ENCODE assay signal across 8 mouse cellular contexts in the genomic region with DNA sequence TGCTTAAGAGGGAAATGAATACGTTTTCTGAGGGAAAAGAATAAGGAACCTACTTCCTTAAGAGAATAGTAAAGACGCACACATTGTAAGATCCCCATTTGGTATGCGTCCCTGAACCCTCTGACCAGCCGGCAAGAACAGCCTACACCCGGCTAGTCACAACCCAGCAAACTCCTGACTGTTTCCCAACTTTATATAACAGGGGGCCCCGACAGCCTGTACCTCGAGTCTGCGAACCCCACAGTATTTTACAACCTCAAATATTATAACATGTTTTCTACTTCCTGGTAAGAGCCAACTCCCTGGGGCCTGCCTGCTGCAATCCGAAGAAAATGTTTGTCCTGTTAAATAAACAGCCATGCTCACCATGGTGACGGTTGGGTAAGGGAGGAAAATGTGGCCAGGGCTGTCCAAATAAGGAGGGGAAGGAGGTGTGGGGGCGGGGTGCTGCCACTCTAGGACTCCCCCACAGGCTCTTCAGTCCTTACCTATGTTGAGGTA. TPM values are rescaled to one million over a fixed set of nuclear protein-coding genes. Genes with fewer than 3 reads are reported as not detected.
DNase-seq lines count a peak whose midpoint lies in the region; ATAC-seq and TF ChIP-seq lines count a peak whose summit lies in the region.

No protein-coding gene starts in this region.

- no peaks in the 10 kb centered on the region for H3K9me3 ChIP-seq in heart, embryonic 11.5 days (replicated peaks; ENCODE audit: control insufficient read depth, low read length)
- no peaks in the 10 kb centered on the region for H3K9me3 ChIP-seq in liver, postnatal 0 days (ENCODE audit: low read length)
- no peaks in the 10 kb centered on the region for H3K9me3 ChIP-seq in neural tube, embryonic 12.5 days

- peak overlapping the region; percentile 46 for H3K27ac ChIP-seq in heart, embryonic 11.5 days (ENCODE audit: low read depth, low read length)
- peak overlapping the region; percentile 95 for H3K27ac ChIP-seq in liver, postnatal 0 days (ENCODE audit: low read depth)
- H3K27ac ChIP-seq in neural tube, embryonic 12.5 days, result no peak overlapping the region

- H3K4me2 ChIP-seq in heart, embryonic 11.5 days, result peak overlapping the region; percentile 31; the same call in 1 of the 2 replicates
- H3K4me2 ChIP-seq in liver, postnatal 0 days (ENCODE audit: low read depth, low read length), result peak overlapping the region; percentile 90
- H3K4me2 ChIP-seq in neural tube, embryonic 12.5 days (replicated peaks), result peak overlapping the region; percentile 29

- no peak for TF ChIP-seq CTCF in liver, postnatal 0 days (IDR thresholded peaks at IDR 0.05; ENCODE audit: low read depth)

- no peak overlapping the region for H3K4me3 ChIP-seq in heart, embryonic 11.5 days (ENCODE audit: low read depth, low read length)
- H3K4me3 ChIP-seq in liver, postnatal 0 days (ENCODE audit: low read depth, low read length), result no peak overlapping the region; the same call in 1 of the 2 replicates
- no peak overlapping the region for H3K4me3 ChIP-seq in neural tube, embryonic 12.5 days

- no peak; the same call in 1 of the 2 replicates for TF ChIP-seq EP300 in liver, postnatal 0 days (IDR thresholded peaks at IDR 0.05; ENCODE audit: low read depth)

- peak overlapping the region; percentile 31; the same call in 1 of the 2 replicates for H3K9ac ChIP-seq in heart, embryonic 11.5 days (ENCODE audit: low read depth, low read length)
- peak overlapping the region; percentile 37 for H3K9ac ChIP-seq in liver, postnatal 0 days (replicated peaks)
- no peak overlapping the region for H3K9ac ChIP-seq in neural tube, embryonic 12.5 days

- WGBS in heart, embryonic 11.5 days (ENCODE audit: insufficient replicate concordance), result 42% methylated on average over 11 of the region's 11 CpGs
- WGBS in liver, postnatal 0 days (ENCODE audit: insufficient replicate concordance), result 15% methylated on average over 11 of the region's 11 CpGs
- WGBS in neural tube, embryonic 12.5 days, result 38% methylated on average over 11 of the region's 11 CpGs

- H3K27me3 ChIP-seq in heart, embryonic 11.5 days (ENCODE audit: control insufficient read depth, insufficient read depth, low read length), result no peaks in the 10 kb centered on the region
- H3K27me3 ChIP-seq in liver, postnatal 0 days (ENCODE audit: insufficient read depth, low read length), result no peaks in the 10 kb centered on the region
- H3K27me3 ChIP-seq in neural tube, embryonic 12.5 days (replicated peaks), result no peaks in the 10 kb centered on the region

- H3K4me1 ChIP-seq in heart, embryonic 11.5 days (ENCODE audit: control insufficient read depth, insufficient read depth, low read length), result peaks cover 61% of the 10 kb centered on the region
- H3K4me1 ChIP-seq in liver, postnatal 0 days (ENCODE audit: insufficient read depth), result peaks cover 72% of the 10 kb centered on the region
- peaks cover 41% of the 10 kb centered on the region for H3K4me1 ChIP-seq in neural tube, embryonic 12.5 days

- no peaks in the 10 kb centered on the region for H3K36me3 ChIP-seq in heart, embryonic 11.5 days (ENCODE audit: control insufficient read depth, insufficient read depth, low read length)
- H3K36me3 ChIP-seq in liver, postnatal 0 days (replicated peaks; ENCODE audit: insufficient read depth, low read length), result no peaks in the 10 kb centered on the region; the same call in 1 of the 2 replicates
- no peaks in the 10 kb centered on the region for H3K36me3 ChIP-seq in neural tube, embryonic 12.5 days

- no peak for ATAC-seq in heart, embryonic 11.5 days (replicated peaks; ENCODE audit: insufficient number of reproducible peaks, low FRiP score, low TSS enrichment)
- peak; percentile 20 for ATAC-seq in liver, postnatal 0 days
- ATAC-seq in neural tube, embryonic 12.5 days (ENCODE audit: low FRiP score, low read depth), result no peak

- DNase-seq in cerebellum, postnatal 10 days, result peak; percentile 39 to 52
- no peak for DNase-seq in cerebellum, adult 8-10 months
- peak; percentile 72 for DNase-seq in embryo, embryonic 10 days (ENCODE audit: low spot score)
- DNase-seq in kidney, adult 8-10 months, result peak; percentile 70 to 74
- peak; percentile 81 for DNase-seq in liver, postnatal 0 days
- no peak for DNase-seq in cerebellum, adult 18-20 months

RNA-seq across cellular contexts. Expression of gene Per2, which starts 2.8 kb away (rescaled TPM):
- polyA plus RNA-seq in heart, embryonic 11.5 days (2014; fragmentation: Nextera tagmentation; extraction: Ambion mirVana), result 2.8 and 4.5 TPM in 2 replicates
- polyA plus RNA-seq in liver, postnatal 0 days (2015; fragmentation: Nextera tagmentation; extraction: Ambion mirVana), result 2.4 and 2.5 TPM in 2 replicates
- 2.8 and 3.6 TPM in 2 replicates for polyA plus RNA-seq in neural tube, embryonic 12.5 days (2016; fragmentation: Nextera tagmentation; extraction: Ambion mirVana)

RNA-seq across cellular contexts. Expression of gene Traf3ip1, which starts 38.1 kb away (rescaled TPM):
- 2.6 and 4.3 TPM in 2 replicates for polyA plus RNA-seq in heart, embryonic 11.5 days (2014; fragmentation: Nextera tagmentation; extraction: Ambion mirVana)
- polyA plus RNA-seq in liver, postnatal 0 days (2015; fragmentation: Nextera tagmentation; extraction: Ambion mirVana), result 2.2 and 2.5 TPM in 2 replicates
- 11.5 and 13.9 TPM in 2 replicates for polyA plus RNA-seq in neural tube, embryonic 12.5 days (2016; fragmentation: Nextera tagmentation; extraction: Ambion mirVana)

RNA-seq across cellular contexts. Expression of gene Hes6, which starts 42.5 kb away (rescaled TPM):
- polyA plus RNA-seq in heart, embryonic 11.5 days (2014; fragmentation: Nextera tagmentation; extraction: Ambion mirVana), result 55.2 and 55.7 TPM in 2 replicates
- polyA plus RNA-seq in liver, postnatal 0 days (2015; fragmentation: Nextera tagmentation; extraction: Ambion mirVana), result 33.1 and 35.0 TPM in 2 replicates
- 360 and 364 TPM in 2 replicates for polyA plus RNA-seq in neural tube, embryonic 12.5 days (2016; fragmentation: Nextera tagmentation; extraction: Ambion mirVana)

RNA-seq across cellular contexts. Expression of gene Ilkap, which starts 57.7 kb away (rescaled TPM):
- polyA plus RNA-seq in heart, embryonic 11.5 days (2014; fragmentation: Nextera tagmentation; extraction: Ambion mirVana), result 110 and 122 TPM in 2 replicates
- polyA plus RNA-seq in liver, postnatal 0 days (2015; fragmentation: Nextera tagmentation; extraction: Ambion mirVana), result 40.3 and 42.8 TPM in 2 replicates
- 148 and 153 TPM in 2 replicates for polyA plus RNA-seq in neural tube, embryonic 12.5 days (2016; fragmentation: Nextera tagmentation; extraction: Ambion mirVana)

Comparison
In these comparisons a context has a peak if more than half of its experiments do, and no peak if none do; other contexts are left out.
1. DNase-seq: peak in cerebellum, postnatal 10 days (2 of 2), embryo, embryonic 10 days (single experiment), kidney, adult 8-10 months (2 of 2) and liver, postnatal 0 days (single experiment); none in cerebellum, adult 8-10 months (single experiment) and cerebellum, adult 18-20 months (0 of 2).
2. H3K4me2 ChIP-seq: peak in every context shown above with its lines; median percentile 90 in liver, postnatal 0 days; 31 in heart, embryonic 11.5 days; 29 in neural tube, embryonic 12.5 days.